ENCODE assay signal across 8 mouse cellular contexts in genomic region chr2:35397590-35398173, GRCm38 (mm10). TPM values are rescaled to one million over a fixed set of nuclear protein-coding genes. Genes with fewer than 3 reads are reported as not detected.
DNase-seq lines count a peak whose midpoint lies in the region; ATAC-seq lines count a peak whose summit lies in the region.

No protein-coding gene starts in this region.

- 42% methylated on average over 11 of the region's 11 CpGs for WGBS in intestine, embryonic 16.5 days

- ATAC-seq in intestine, embryonic 16.5 days, result 0 out of 2 replicates have a peak, but pooled peaks have one; percentile 9

- intact Hi-C loops in left cerebral cortex, postnatal 25 days (cut with DNase I), result loop anchor here (1.0 to 10.0 kb wide), 3 partner anchors 99 to 183 kb away; no protein-coding TSS in a partner anchor

- no peaks in the 10 kb centered on the region for H3K27me3 ChIP-seq in intestine, embryonic 16.5 days (replicated peaks; ENCODE audit: control insufficient read depth, insufficient read depth, low read length)
- no peaks in the 10 kb centered on the region for H3K27me3 ChIP-seq in splenic B cell, adult 2 months (ENCODE audit: control insufficient read depth, insufficient read depth, low read length, poor library complexity, severe bottlenecking)

- H3K4me3 ChIP-seq in intestine, embryonic 16.5 days (ENCODE audit: low read length), result no peak overlapping the region

- H3K9ac ChIP-seq in intestine, embryonic 16.5 days (ENCODE audit: low read depth, low read length), result no peak overlapping the region

- H3K4me1 ChIP-seq in intestine, embryonic 16.5 days (ENCODE audit: control insufficient read depth, insufficient read depth, low read length), result no peaks in the 10 kb centered on the region

- H3K36me3 ChIP-seq in intestine, embryonic 16.5 days (ENCODE audit: control insufficient read depth, insufficient read depth, low read length), result no peaks in the 10 kb centered on the region
- H3K36me3 ChIP-seq in splenic B cell, adult 2 months (ENCODE audit: control insufficient read depth, insufficient read depth, low read length, poor library complexity, severe bottlenecking), result peaks cover 4% of the 10 kb centered on the region

- DNase-seq in urinary bladder, postnatal 14 days (ENCODE audit: low spot score), result peak; percentile 72
- no peak for DNase-seq in urinary bladder, adult 2 months (ENCODE audit: low spot score)
- DNase-seq in cerebellum, adult 9-11 months, result peak; percentile 34
- DNase-seq in gastrocnemius, postnatal 10 days, result peak; percentile 66
- peak; percentile 76 to 83 for DNase-seq in left cerebral cortex, postnatal 25 days (ENCODE audit: low spot score in 2 of 2)
- peak; percentile 22 to 48 for DNase-seq in monocyte, adult 2 months (ENCODE audit: low read depth in 1 of 2, low spot score in 2 of 2)
- DNase-seq in splenic B cell, adult 2 months (ENCODE audit: low read depth, low spot score), result peak; percentile 81

- no peaks in the 10 kb centered on the region for H3K9me3 ChIP-seq in intestine, embryonic 16.5 days (ENCODE audit: control insufficient read depth, low read length)

- H3K4me2 ChIP-seq in intestine, embryonic 16.5 days (ENCODE audit: low read depth, low read length), result no peak overlapping the region

- no peak overlapping the region for H3K27ac ChIP-seq in intestine, embryonic 16.5 days (ENCODE audit: low read length)

RNA-seq across cellular contexts. Expression of gene 4930402F06Rik, which starts 0.7 kb away (rescaled TPM):
- not detected in 2 replicates for polyA plus RNA-seq in urinary bladder, adult 2 months (2012; rRNA removed)
- total RNA-seq in gastrocnemius, postnatal 10 days (2021), result not detected
- polyA plus RNA-seq in intestine, embryonic 16.5 days (2015; fragmentation: Nextera tagmentation; extraction: Ambion mirVana), result not detected in 2 replicates
- not detected for total RNA-seq in left cerebral cortex, postnatal 25 days (2021)

RNA-seq across cellular contexts. Expression of gene 4930568D16Rik, which starts 30.2 kb away (rescaled TPM):
- not detected in 2 replicates for polyA plus RNA-seq in urinary bladder, adult 2 months (2012; rRNA removed)
- total RNA-seq in gastrocnemius, postnatal 10 days (2021), result not detected
- polyA plus RNA-seq in intestine, embryonic 16.5 days (2015; fragmentation: Nextera tagmentation; extraction: Ambion mirVana), result not detected in 2 replicates
- total RNA-seq in left cerebral cortex, postnatal 25 days (2021), result not detected
